Mouse (Mus musculus): ENCODE data around the gene Dchs2. TPM values are rescaled to one million over a fixed set of nuclear protein-coding genes. Genes with fewer than 3 reads are reported as not detected.

The Dchs2 gene
- total RNA-seq, 2 experiments from 2014 or later: 3.2 to 3.7 TPM

GRCm38 (mm10) chr3:83127088-83127725 is 541 bp upstream of the Dchs2 start:
- H3K4me3 ChIP-seq: peak overlapping the region; percentile 60
- DNase-seq (ENCODE audit: low spot score in 2 of 2): no peak
- H3K27ac ChIP-seq: no peak overlapping the region
- TF ChIP-seq CTCF (conservative IDR thresholded peaks at IDR 0.05): no peak

- DNase-seq (ENCODE audit: low spot score in 2 of 2): peak in 1 of 2 experiments; percentile 21
- no peak for TF ChIP-seq CTCF (conservative IDR thresholded peaks at IDR 0.05)
- peak overlapping the region; percentile 60 for H3K4me3 ChIP-seq
- no peak overlapping the region for H3K27ac ChIP-seq
Measured at GRCm38 (mm10) chr3:83128449-83128922, 738 bp downstream of the Dchs2 start.

GRCm38 (mm10) chr3:83129151-83129550 is 1.4 kb downstream of the Dchs2 start:
- no peak for DNase-seq (ENCODE audit: low spot score in 2 of 2)
- TF ChIP-seq CTCF (conservative IDR thresholded peaks at IDR 0.05): no peak
- Histone ChIP-seq H3K4me3 (peak overlapping the region; percentile 60), H3K27ac (no peak overlapping the region)

GRCm38 (mm10) chr3:83136413-83136812 is 8.7 kb downstream of the Dchs2 start:
- TF ChIP-seq CTCF (conservative IDR thresholded peaks at IDR 0.05): no peak
- Histone ChIP-seq H3K4me3 (no peak overlapping the region), H3K27ac (no peak overlapping the region)
- DNase-seq (ENCODE audit: low spot score in 2 of 2): no peak

- no peak for TF ChIP-seq CTCF (conservative IDR thresholded peaks at IDR 0.05)
- no peak overlapping the region for H3K4me3 ChIP-seq
- H3K27ac ChIP-seq: no peak overlapping the region
- DNase-seq (ENCODE audit: low spot score in 2 of 2): no peak
Measured at GRCm38 (mm10) chr3:83138820-83139219, 11.1 kb downstream of the Dchs2 start.

GRCm38 (mm10) chr3:83145610-83146009 is 17.9 kb downstream of the Dchs2 start:
- no peak overlapping the region for H3K4me3 ChIP-seq
- H3K27ac ChIP-seq: no peak overlapping the region
- no peak for TF ChIP-seq CTCF (conservative IDR thresholded peaks at IDR 0.05)
- no peak for DNase-seq (ENCODE audit: low spot score in 2 of 2)

GRCm38 (mm10) chr3:83147273-83148054 is 19.7 kb downstream of the Dchs2 start:
- Histone ChIP-seq H3K27ac (no peak overlapping the region), H3K4me3 (no peak overlapping the region)
- no peak for DNase-seq (ENCODE audit: low spot score in 2 of 2)
- no peak for TF ChIP-seq CTCF (conservative IDR thresholded peaks at IDR 0.05)

GRCm38 (mm10) chr3:83148055-83148447 is 20.3 kb downstream of the Dchs2 start:
- DNase-seq (ENCODE audit: low spot score in 2 of 2): no peak
- no peak overlapping the region for H3K27ac ChIP-seq
- no peak overlapping the region for H3K4me3 ChIP-seq
- no peak for TF ChIP-seq CTCF (conservative IDR thresholded peaks at IDR 0.05)

- no peak for DNase-seq (ENCODE audit: low spot score in 2 of 2)
- no peak overlapping the region for H3K27ac ChIP-seq
- TF ChIP-seq CTCF (conservative IDR thresholded peaks at IDR 0.05): no peak
- no peak overlapping the region for H3K4me3 ChIP-seq
Measured at GRCm38 (mm10) chr3:83148508-83148907, 20.8 kb downstream of the Dchs2 start.

GRCm38 (mm10) chr3:83155600-83155999 is 27.9 kb downstream of the Dchs2 start:
- TF ChIP-seq CTCF (conservative IDR thresholded peaks at IDR 0.05): no peak
- Histone ChIP-seq H3K4me3 (no peak overlapping the region), H3K27ac (no peak overlapping the region)
- no peak for DNase-seq (ENCODE audit: low spot score in 2 of 2)

GRCm38 (mm10) chr3:83156165-83156564 is 28.4 kb downstream of the Dchs2 start:
- Histone ChIP-seq H3K4me3 (no peak overlapping the region), H3K27ac (no peak overlapping the region)
- no peak for DNase-seq (ENCODE audit: low spot score in 2 of 2)
- TF ChIP-seq CTCF (conservative IDR thresholded peaks at IDR 0.05): no peak

- H3K27ac ChIP-seq: no peak overlapping the region
- H3K4me3 ChIP-seq: no peak overlapping the region
- no peak for TF ChIP-seq CTCF (conservative IDR thresholded peaks at IDR 0.05)
- no peak for DNase-seq (ENCODE audit: low spot score in 2 of 2)
Measured at GRCm38 (mm10) chr3:83161542-83162231, 33.9 kb downstream of the Dchs2 start.

- TF ChIP-seq CTCF (conservative IDR thresholded peaks at IDR 0.05): no peak
- no peak for DNase-seq (ENCODE audit: low spot score in 2 of 2)
- no peak overlapping the region for H3K4me3 ChIP-seq
- no peak overlapping the region for H3K27ac ChIP-seq
Measured at GRCm38 (mm10) chr3:83163676-83164075, 35.9 kb downstream of the Dchs2 start.

Measured in layer of hippocampus, adult 2 months (tissue).